Mouse (Mus musculus): ENCODE measurements around the gene Lrrk1.

The Lrrk1 gene

GRCm38 (mm10) chr7:66227814-66228609, 160.1 kb downstream of the Lrrk1 start:
- DNase-seq (ENCODE audit: low read depth, low spot score) = no peak

- no peak for DNase-seq (ENCODE audit: low read depth, low spot score)
Measured at GRCm38 (mm10) chr7:66225881-66226280, 162.3 kb downstream of the Lrrk1 start.

GRCm38 (mm10) chr7:66224541-66224940, 163.6 kb downstream of the Lrrk1 start:
- DNase-seq (ENCODE audit: low read depth, low spot score) = no peak

- no peak for DNase-seq (ENCODE audit: low read depth, low spot score)
Measured at GRCm38 (mm10) chr7:66223731-66224130, 164.4 kb downstream of the Lrrk1 start.

- no peak for DNase-seq (ENCODE audit: low read depth, low spot score)
Measured at GRCm38 (mm10) chr7:66222621-66223091, 165.5 kb downstream of the Lrrk1 start.

GRCm38 (mm10) chr7:66219794-66220227, 168.3 kb downstream of the Lrrk1 start:
- DNase-seq (ENCODE audit: low read depth, low spot score) = no peak

GRCm38 (mm10) chr7:66219028-66219793, 168.9 kb downstream of the Lrrk1 start:
- DNase-seq (ENCODE audit: low read depth, low spot score) = no peak

- no peak for DNase-seq (ENCODE audit: low read depth, low spot score)
Measured at GRCm38 (mm10) chr7:66218193-66219014, 169.7 kb downstream of the Lrrk1 start.

- no peak for DNase-seq (ENCODE audit: low read depth, low spot score)
Measured at GRCm38 (mm10) chr7:66217531-66218094, 170.5 kb downstream of the Lrrk1 start.

- no peak for DNase-seq (ENCODE audit: low read depth, low spot score)
Measured at GRCm38 (mm10) chr7:66217011-66217410, 171.1 kb downstream of the Lrrk1 start.

- DNase-seq (ENCODE audit: low read depth, low spot score) = no peak
Measured at GRCm38 (mm10) chr7:66215911-66216310, 172.2 kb downstream of the Lrrk1 start.

- DNase-seq (ENCODE audit: low read depth, low spot score) = no peak
Measured at GRCm38 (mm10) chr7:66214477-66214876, 173.7 kb downstream of the Lrrk1 start.

- no peak for DNase-seq (ENCODE audit: low read depth, low spot score)
Measured at GRCm38 (mm10) chr7:66212887-66213286, 175.3 kb downstream of the Lrrk1 start.

GRCm38 (mm10) chr7:66209920-66210319, 178.2 kb downstream of the Lrrk1 start:
- no peak for DNase-seq (ENCODE audit: low read depth, low spot score)

GRCm38 (mm10) chr7:66201657-66202056, 186.5 kb downstream of the Lrrk1 start:
- no peak for DNase-seq (ENCODE audit: low read depth, low spot score)

- no peak for DNase-seq (ENCODE audit: low read depth, low spot score)
Measured at GRCm38 (mm10) chr7:66200791-66201450, 187.2 kb downstream of the Lrrk1 start.

GRCm38 (mm10) chr7:66200383-66200782, 187.8 kb downstream of the Lrrk1 start:
- DNase-seq (ENCODE audit: low read depth, low spot score) = no peak

- no peak for DNase-seq (ENCODE audit: low read depth, low spot score)
Measured at GRCm38 (mm10) chr7:66199391-66199831, 188.7 kb downstream of the Lrrk1 start.

GRCm38 (mm10) chr7:66198416-66198815, 189.7 kb downstream of the Lrrk1 start:
- no peak for DNase-seq (ENCODE audit: low read depth, low spot score)

GRCm38 (mm10) chr7:66196609-66197445, 191.3 kb downstream of the Lrrk1 start:
- DNase-seq (ENCODE audit: low read depth, low spot score) = peak; percentile 81
